Comparison of ENCODE assay signal across 7 mouse cellular contexts in genomic region chr11:120047531-120048251, GRCm38 (mm10). TPM values are rescaled to one million over a fixed set of nuclear protein-coding genes. Genes with fewer than 3 reads are reported as not detected.
DNase-seq lines count a peak whose midpoint lies in the region; ATAC-seq and TF ChIP-seq lines count a peak whose summit lies in the region.

No protein-coding gene starts in this region.

- H3K4me3 ChIP-seq in layer of hippocampus, adult 2 months = peak overlapping the region; percentile 93
- peak overlapping the region; percentile 68 for H3K4me3 ChIP-seq in embryonic facial prominence, embryonic 13.5 days
- H3K4me3 ChIP-seq in hindbrain, postnatal 0 days (ENCODE audit: low read length) = peak overlapping the region; percentile 67
- H3K4me3 ChIP-seq in neural tube, embryonic 13.5 days = peak overlapping the region; percentile 69

- ATAC-seq in embryonic facial prominence, embryonic 13.5 days (ENCODE audit: insufficient number of reproducible peaks, insufficient read depth, low FRiP score, low TSS enrichment, low read depth) = no peak
- 0 out of 2 replicates have a peak, but pooled peaks have one; percentile 9 for ATAC-seq in hindbrain, postnatal 0 days
- peak; percentile 28 for ATAC-seq in neural tube, embryonic 13.5 days (ENCODE audit: low read depth)

- no peak for TF ChIP-seq CTCF in layer of hippocampus, adult 2 months (conservative IDR thresholded peaks at IDR 0.05)
- TF ChIP-seq CTCF in hindbrain, postnatal 0 days (IDR thresholded peaks at IDR 0.05; ENCODE audit: low read depth) = no peak

- H3K4me2 ChIP-seq in embryonic facial prominence, embryonic 13.5 days = peak overlapping the region; percentile 94
- H3K4me2 ChIP-seq in hindbrain, postnatal 0 days (ENCODE audit: low read depth, low read length) = peak overlapping the region; percentile 85
- peak overlapping the region; percentile 83 for H3K4me2 ChIP-seq in neural tube, embryonic 13.5 days

- H3K27ac ChIP-seq in layer of hippocampus, adult 2 months = peak overlapping the region; percentile 100
- H3K27ac ChIP-seq in embryonic facial prominence, embryonic 13.5 days = no peak overlapping the region
- peak overlapping the region; percentile 94 for H3K27ac ChIP-seq in hindbrain, postnatal 0 days
- peak overlapping the region; percentile 90 for H3K27ac ChIP-seq in neural tube, embryonic 13.5 days (replicated peaks)

- no peak for DNase-seq in layer of hippocampus, adult 2 months (ENCODE audit: low spot score in 2 of 2)
- DNase-seq in layer of hippocampus, adult 9-11 months = no peak
- peak; percentile 45 for DNase-seq in hindbrain, postnatal 0 days (ENCODE audit: low spot score)
- DNase-seq in layer of hippocampus, adult 11-12 months (ENCODE audit: low spot score) = no peak
- DNase-seq in adrenal gland, postnatal 36 days = no peak

- 8% methylated on average over 23 of the region's 23 CpGs for WGBS in embryonic facial prominence, embryonic 13.5 days
- 5% methylated on average over 23 of the region's 23 CpGs for WGBS in hindbrain, postnatal 0 days
- 8% methylated on average over 23 of the region's 23 CpGs for WGBS in neural tube, embryonic 13.5 days

- peak overlapping the region; percentile 77 for H3K9ac ChIP-seq in embryonic facial prominence, embryonic 13.5 days
- peak overlapping the region; percentile 83 for H3K9ac ChIP-seq in hindbrain, postnatal 0 days (replicated peaks; ENCODE audit: low read length)
- H3K9ac ChIP-seq in neural tube, embryonic 13.5 days = peak overlapping the region; percentile 89

- H3K9me3 ChIP-seq in embryonic facial prominence, embryonic 13.5 days = no peaks in the 10 kb centered on the region
- no peaks in the 10 kb centered on the region for H3K9me3 ChIP-seq in hindbrain, postnatal 0 days (ENCODE audit: low read length)
- H3K9me3 ChIP-seq in neural tube, embryonic 13.5 days = no peaks in the 10 kb centered on the region

- H3K36me3 ChIP-seq in embryonic facial prominence, embryonic 13.5 days = no peaks in the 10 kb centered on the region
- H3K36me3 ChIP-seq in hindbrain, postnatal 0 days (ENCODE audit: insufficient read depth, low read length) = no peaks in the 10 kb centered on the region
- no peaks in the 10 kb centered on the region for H3K36me3 ChIP-seq in neural tube, embryonic 13.5 days

- H3K4me1 ChIP-seq in embryonic facial prominence, embryonic 13.5 days = peaks cover 45% of the 10 kb centered on the region
- peaks cover 24% of the 10 kb centered on the region for H3K4me1 ChIP-seq in hindbrain, postnatal 0 days (ENCODE audit: insufficient read depth, low read length)
- peaks cover 64% of the 10 kb centered on the region for H3K4me1 ChIP-seq in neural tube, embryonic 13.5 days (replicated peaks)

- peaks cover 43% of the 10 kb centered on the region for H3K27me3 ChIP-seq in embryonic facial prominence, embryonic 13.5 days
- H3K27me3 ChIP-seq in hindbrain, postnatal 0 days (ENCODE audit: insufficient read depth, low read length) = no peaks in the 10 kb centered on the region
- H3K27me3 ChIP-seq in neural tube, embryonic 13.5 days = peaks cover 25% of the 10 kb centered on the region

RNA-seq across cellular contexts. Expression of gene Aatk, which starts 0.7 kb away (rescaled TPM):
- 100 to 1,000 TPM; 196 to 207 TPM for total RNA-seq in layer of hippocampus, adult 2 months (2021)
- polyA plus RNA-seq in embryonic facial prominence, embryonic 13.5 days (2015; fragmentation: Nextera tagmentation; extraction: Ambion mirVana) = 3.6 and 3.7 TPM in 2 replicates
- 161 and 184 TPM in 2 replicates for total RNA-seq in hindbrain, postnatal 0 days (2014; rRNA removed)
- polyA plus RNA-seq in hindbrain, postnatal 0 days (2015; fragmentation: Nextera tagmentation; extraction: Ambion mirVana) = 33.3 and 35.5 TPM in 2 replicates
- polyA plus RNA-seq in neural tube, embryonic 13.5 days (2015; fragmentation: Nextera tagmentation; extraction: Ambion mirVana) = 28.2 and 34.2 TPM in 2 replicates
- 10 to 100 TPM in 1 of 2 experiments, 1 to 10 TPM in 1; 9.2 to 13.2 TPM for total RNA-seq in adrenal gland, postnatal 36 days (2021)

RNA-seq across cellular contexts. Expression of gene Cep131, which starts 38.9 kb away (rescaled TPM):
- 10 to 100 TPM; 35.6 to 37.0 TPM for total RNA-seq in layer of hippocampus, adult 2 months (2021)
- 30.3 and 31.3 TPM in 2 replicates for polyA plus RNA-seq in embryonic facial prominence, embryonic 13.5 days (2015; fragmentation: Nextera tagmentation; extraction: Ambion mirVana)
- total RNA-seq in hindbrain, postnatal 0 days (2014; rRNA removed) = 18.5 and 18.7 TPM in 2 replicates
- polyA plus RNA-seq in hindbrain, postnatal 0 days (2015; fragmentation: Nextera tagmentation; extraction: Ambion mirVana) = 23.3 and 26.4 TPM in 2 replicates
- 26.1 and 31.3 TPM in 2 replicates for polyA plus RNA-seq in neural tube, embryonic 13.5 days (2015; fragmentation: Nextera tagmentation; extraction: Ambion mirVana)
- total RNA-seq in adrenal gland, postnatal 36 days (2021) = 100 to 1,000 TPM in 1 of 2 experiments, 10 to 100 TPM in 1; 35.5 to 207 TPM

RNA-seq across cellular contexts. Expression of gene Tepsin, which starts 50.8 kb away (rescaled TPM):
- total RNA-seq in layer of hippocampus, adult 2 months (2021) = 10 to 100 TPM; 16.3 to 17.1 TPM
- 19.5 and 20.5 TPM in 2 replicates for polyA plus RNA-seq in embryonic facial prominence, embryonic 13.5 days (2015; fragmentation: Nextera tagmentation; extraction: Ambion mirVana)
- 30.6 and 31.6 TPM in 2 replicates for total RNA-seq in hindbrain, postnatal 0 days (2014; rRNA removed)
- 13.8 and 14.8 TPM in 2 replicates for polyA plus RNA-seq in hindbrain, postnatal 0 days (2015; fragmentation: Nextera tagmentation; extraction: Ambion mirVana)
- 20.6 and 21.7 TPM in 2 replicates for polyA plus RNA-seq in neural tube, embryonic 13.5 days (2015; fragmentation: Nextera tagmentation; extraction: Ambion mirVana)
- 10 to 100 TPM; 11.5 to 12.7 TPM for total RNA-seq in adrenal gland, postnatal 36 days (2021)

RNA-seq across cellular contexts. Expression of gene Ndufaf8, which starts 51.0 kb away (rescaled TPM):
- total RNA-seq in layer of hippocampus, adult 2 months (2021) = 10 to 100 TPM; 35.2 to 46.9 TPM
- 76.5 and 79.2 TPM in 2 replicates for polyA plus RNA-seq in embryonic facial prominence, embryonic 13.5 days (2015; fragmentation: Nextera tagmentation; extraction: Ambion mirVana)
- 56.1 and 82.6 TPM in 2 replicates for total RNA-seq in hindbrain, postnatal 0 days (2014; rRNA removed)
- 62.7 and 70.2 TPM in 2 replicates for polyA plus RNA-seq in hindbrain, postnatal 0 days (2015; fragmentation: Nextera tagmentation; extraction: Ambion mirVana)
- 38.0 and 45.6 TPM in 2 replicates for polyA plus RNA-seq in neural tube, embryonic 13.5 days (2015; fragmentation: Nextera tagmentation; extraction: Ambion mirVana)
- 10 to 100 TPM; 59.9 to 69.4 TPM for total RNA-seq in adrenal gland, postnatal 36 days (2021)

Comparison
In these comparisons a context has a peak if more than half of its experiments do, and no peak if none do; other contexts are left out.
1. RNA of gene Aatk, which starts 0.7 kb away (total RNA-seq): 196 to 207 TPM in layer of hippocampus, adult 2 months and 161 to 184 TPM in hindbrain, postnatal 0 days; 9.2 to 13.2 TPM in adrenal gland, postnatal 36 days; every median in the first group is over 10 times any median in the second.
2. Peak in every context shown above with its lines, with median percentiles within 50 percentile points of each other: H3K4me3 ChIP-seq, H3K4me2 ChIP-seq and H3K9ac ChIP-seq.